Mouse (Mus musculus) embryonic fibroblast, embryonic 13.5 days (primary cell): ENCODE measurements at regions not wholly inside any gene's neighbourhood (a gene's known extent, or its start where the extent isn't known, plus 50 kb on each side); places are given as distances from the start of the nearest gene placed in this dataset.

Experiments
- CTCF ChIP-seq: IDR thresholded peaks from 2 replicates; pipeline ENCODE4 v1.5.1; 2011; ENCODE audit warnings: mild to moderate bottlenecking, control low read depth, low read length, moderate library complexity, borderline replicate concordance; ENCODE audit not compliant: insufficient read depth
- POLR2A ChIP-seq: IDR thresholded peaks from 2 replicates; pipeline ENCODE4 v1.6.1; 2011; ENCODE audit warnings: low read depth, mild to moderate bottlenecking, control low read depth, low read length, moderate library complexity

DNA sequence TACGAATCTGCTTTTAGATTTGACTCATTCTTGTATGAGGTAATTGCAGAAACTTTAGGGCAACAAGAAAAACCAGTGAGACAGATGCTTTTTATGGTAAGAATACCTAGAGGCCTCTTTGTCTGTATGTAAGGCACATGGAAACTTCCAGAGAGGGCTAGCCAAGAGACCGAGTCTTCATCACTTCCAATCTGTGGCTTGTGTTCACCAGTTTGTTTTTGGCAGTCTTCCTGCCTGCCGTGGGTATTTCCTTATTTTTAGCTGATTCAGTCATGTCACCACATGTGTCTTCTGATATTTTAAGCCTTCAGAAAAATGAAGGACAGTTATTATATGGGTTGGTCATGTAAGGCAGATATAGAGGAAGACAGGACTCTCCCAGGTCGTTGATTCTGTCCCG lies 100.2 kb upstream of the Ncam1 start:
- no peak for TF ChIP-seq CTCF
- no peak for TF ChIP-seq POLR2A
